Mouse (Mus musculus) hindbrain, embryonic 11.5 days (tissue): ENCODE measurements around the gene Aida. TPM values are rescaled to one million over a fixed set of nuclear protein-coding genes. Genes with fewer than 3 reads are reported as not detected.
"Not testable (repeated sequence)": the region's sequence is repeated elsewhere in the genome, so short reads cannot be mapped to it uniquely, and the experiment has no call there.

Experiments used
- ATAC-seq: fragments of 200-750 bp; cut with Nextera tagmentation; 2 replicates; pipeline ENCODE4 v1.8.0; 2017; ENCODE audit warnings: mild to moderate bottlenecking, moderate TSS enrichment, moderate library complexity; ENCODE audit not compliant: low FRiP score
- DNase-seq: peaks from one replicate; pipeline ENCODE4 v3.0.0-alpha.2; 2015; ENCODE audit warnings: low spot score
- H3K27ac ChIP-seq: fragments of 300-500 bp; sonication (generic); 2 replicates; pipeline ENCODE4 v1.5.1; 2014; ENCODE audit warnings: mild to moderate bottlenecking, low read depth, low read length
- H3K27me3 ChIP-seq: fragments of 300-500 bp; sonication (generic); 2 replicates; pipeline ENCODE4 v1.6.1; 2014; ENCODE audit warnings: mild to moderate bottlenecking, low read length, moderate library complexity, mixed read lengths; ENCODE audit not compliant: control insufficient read depth, insufficient read depth
- H3K36me3 ChIP-seq: fragments of 300-500 bp; sonication (generic); 2 replicates; pipeline ENCODE4 v1.6.1; 2014; ENCODE audit warnings: mild to moderate bottlenecking, low read length, moderate library complexity, mixed read lengths; ENCODE audit not compliant: control insufficient read depth, insufficient read depth
- H3K4me1 ChIP-seq: fragments of 300-500 bp; sonication (generic); replicated peaks from 2 replicates; pipeline ENCODE4 v1.6.1; 2014; ENCODE audit warnings: low read length, mixed read lengths; ENCODE audit not compliant: control insufficient read depth, insufficient read depth
- H3K4me2 ChIP-seq: fragments of 300-500 bp; sonication (generic); replicated peaks from 2 replicates; pipeline ENCODE4 v1.6.1; 2014; ENCODE audit warnings: mild to moderate bottlenecking, low read depth, low read length
- H3K4me3 ChIP-seq: fragments of 300-500 bp; sonication (generic); 2 replicates; pipeline ENCODE4 v1.5.1; 2014; ENCODE audit warnings: low read depth, low read length
- H3K9ac ChIP-seq: fragments of 300-500 bp; sonication (generic); 2 replicates; pipeline ENCODE4 v1.6.1; 2014; ENCODE audit warnings: low read depth, low read length
- H3K9me3 ChIP-seq: fragments of 300-500 bp; sonication (generic); 2 replicates; pipeline ENCODE4 v1.6.1; 2016; ENCODE audit warnings: low read length; ENCODE audit not compliant: control insufficient read depth
- WGBS: fragments of 180-500 bp; shearing (Covaris S2); extraction: QIAGEN DNeasy Blood & Tissue Kit; methylation state at CpG from one replicate; pipeline ENCODE4 v1.1.7; 2014; 5-methylcytosine and 5-hydroxymethylcytosine counted together
- polyA plus RNA-seq: library from polyadenylated mRNA; unstranded; fragments of >200 nt; fragmentation: Nextera tagmentation; extraction: Ambion mirVana; gene quantifications from 2 replicates; pipeline ENCODE4 v1.2.1, GENCODE M21; 2014

The Aida gene
- polyA plus RNA-seq, 1 experiment from 2014 or later = 40.9 TPM

DNA sequence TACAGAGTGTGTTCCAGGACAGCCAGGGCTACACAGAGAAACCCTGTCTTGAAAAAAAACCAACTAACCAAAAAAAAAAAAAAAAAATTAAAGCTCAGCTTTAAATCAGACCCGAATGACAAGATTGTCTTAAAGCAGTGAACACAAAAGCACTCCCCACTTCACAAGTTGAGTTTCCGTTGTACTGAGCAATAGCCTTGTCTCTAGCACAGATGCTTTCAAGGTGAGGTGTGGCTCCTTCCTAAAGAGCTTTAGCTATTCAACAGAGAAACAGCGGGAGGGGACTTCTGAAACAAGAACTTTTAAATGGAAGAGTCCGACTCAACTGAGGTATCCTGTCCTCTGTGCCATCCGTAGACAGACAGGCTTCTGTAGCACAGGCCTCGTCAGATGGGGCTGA lies 28.0 kb downstream of the Aida start:
- Histone ChIP-seq H3K27me3 (no peaks in the 10 kb centered on the region), H3K9me3 (no peaks in the 10 kb centered on the region), H3K27ac (no peak overlapping the region), H3K36me3 (peaks cover 12% of the 10 kb centered on the region), H3K9ac (no peak overlapping the region), H3K4me2 (no peak overlapping the region), H3K4me3 (no peak overlapping the region), H3K4me1 (no peaks in the 10 kb centered on the region)
- no peak for ATAC-seq
- no peak for DNase-seq
- 93% methylated on average over 6 of the region's 6 CpGs for whole genome bisulfite sequencing

DNA sequence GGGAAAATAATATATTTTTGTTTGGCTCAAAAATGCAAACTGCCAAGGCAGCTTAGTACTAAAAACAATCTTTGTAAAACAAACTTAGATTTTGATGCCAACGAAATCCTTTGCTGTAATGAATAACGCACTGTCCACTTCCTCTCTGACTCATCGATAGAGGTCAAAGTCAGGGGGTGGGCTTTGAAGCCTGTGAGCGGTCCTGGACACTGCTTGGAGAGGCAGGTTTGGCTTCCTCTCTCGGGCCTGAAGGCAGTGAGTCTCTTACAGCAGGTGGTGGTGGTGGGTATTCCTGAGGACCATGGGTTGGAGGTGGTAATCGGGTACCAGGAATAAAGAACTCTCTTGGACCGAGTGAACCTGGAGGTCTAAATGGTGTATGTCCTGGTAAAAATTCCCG lies 30.8 kb downstream of the Aida start:
- Histone ChIP-seq H3K4me1 (no peaks in the 10 kb centered on the region), H3K4me3 (no peak overlapping the region), H3K27ac (no peak overlapping the region), H3K9ac (no peak overlapping the region), H3K36me3 (peaks cover 28% of the 10 kb centered on the region), H3K9me3 (no peaks in the 10 kb centered on the region), H3K27me3 (no peaks in the 10 kb centered on the region), H3K4me2 (no peak overlapping the region)
- ATAC-seq = no peak
- 90% methylated on average over 8 of the region's 8 CpGs for WGBS
- DNase-seq = no peak

DNA sequence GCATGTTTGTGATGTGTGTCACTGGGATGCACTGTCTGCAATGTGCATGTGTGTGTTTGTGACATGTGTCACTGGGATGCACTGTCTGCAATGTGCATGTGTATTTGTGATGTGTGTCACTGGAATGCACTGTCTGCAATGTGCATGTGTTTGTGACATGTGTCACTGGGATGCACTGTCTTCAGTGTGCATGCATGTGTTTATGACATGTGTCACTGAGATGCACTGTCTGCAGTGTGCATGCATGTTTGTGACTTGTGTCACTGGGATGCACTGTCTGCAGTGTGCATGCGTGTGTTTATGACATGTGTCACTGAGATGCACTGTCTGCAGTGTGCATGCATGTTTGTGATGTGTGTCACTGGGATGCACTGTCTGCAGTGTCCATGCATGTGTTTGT lies 46.5 kb downstream of the Aida start:
- H3K4me2 ChIP-seq, ATAC-seq, H3K9me3 ChIP-seq, H3K36me3 ChIP-seq, H3K27me3 ChIP-seq, H3K4me3 ChIP-seq, H3K4me1 ChIP-seq, H3K27ac ChIP-seq, H3K9ac ChIP-seq, DNase-seq: not testable (repeated sequence)
- 100% methylated on average over 1 of the region's 1 CpGs for WGBS

DNA sequence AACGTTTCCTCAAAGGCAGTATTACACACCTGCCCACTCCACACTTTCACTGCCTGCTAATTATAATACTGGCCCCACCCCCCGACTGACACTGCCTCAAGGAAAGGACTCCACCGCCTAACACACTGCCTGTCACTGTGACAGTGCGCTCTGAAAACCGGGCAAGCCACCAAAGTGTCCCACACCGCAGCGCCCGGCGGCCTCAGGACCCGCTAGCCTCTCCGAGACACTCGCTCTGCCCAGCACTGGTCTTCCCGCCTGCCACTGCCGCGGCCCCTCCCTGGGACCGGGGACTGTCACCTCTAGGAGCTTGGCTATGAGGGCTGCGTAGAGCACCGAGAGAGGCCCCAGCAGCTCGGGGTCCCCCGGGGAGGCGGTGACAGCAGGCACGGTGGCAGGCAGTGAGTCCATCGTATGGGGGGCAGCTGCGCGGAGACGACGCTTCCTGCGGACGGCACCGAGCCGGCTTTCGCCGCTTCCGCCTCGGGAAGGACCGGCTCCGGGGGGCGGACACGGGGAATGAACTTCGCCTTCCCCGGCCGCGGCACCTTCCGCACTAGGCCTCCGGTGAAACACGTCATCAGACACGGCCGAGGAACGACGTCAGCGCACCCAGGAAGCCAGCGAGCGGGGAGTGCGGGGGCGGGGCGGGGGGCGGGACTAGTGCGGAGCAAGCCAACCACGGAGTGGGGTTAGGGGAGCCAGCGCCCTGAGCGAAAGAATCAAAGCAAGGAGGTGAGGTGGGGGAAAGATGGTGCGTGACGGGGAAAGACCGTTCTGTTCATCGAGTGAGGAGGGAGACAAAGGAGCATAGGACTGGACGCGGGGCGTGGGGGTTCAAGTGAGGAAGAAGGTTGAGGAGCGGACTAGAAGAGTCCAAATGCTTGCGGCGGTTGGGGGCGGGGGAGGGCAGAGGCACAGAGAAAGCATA lies 48.8 kb downstream of the Aida start:
- Histone ChIP-seq H3K27me3 (no peaks in the 10 kb centered on the region), H3K27ac (peak overlapping the region; percentile 82), H3K4me2 (peak overlapping the region; percentile 86), H3K9me3 (no peaks in the 10 kb centered on the region), H3K36me3 (no peaks in the 10 kb centered on the region), H3K9ac (peak overlapping the region; percentile 87), H3K4me1 (0 out of 2 replicates have a peak, but pooled peaks cover 2% of the 10 kb centered on the region), H3K4me3 (peak overlapping the region; percentile 91)
- 1% methylated on average over 67 of the region's 72 CpGs for WGBS
- peak; percentile 86 for DNase-seq
- ATAC-seq = peak; percentile 98

DNA sequence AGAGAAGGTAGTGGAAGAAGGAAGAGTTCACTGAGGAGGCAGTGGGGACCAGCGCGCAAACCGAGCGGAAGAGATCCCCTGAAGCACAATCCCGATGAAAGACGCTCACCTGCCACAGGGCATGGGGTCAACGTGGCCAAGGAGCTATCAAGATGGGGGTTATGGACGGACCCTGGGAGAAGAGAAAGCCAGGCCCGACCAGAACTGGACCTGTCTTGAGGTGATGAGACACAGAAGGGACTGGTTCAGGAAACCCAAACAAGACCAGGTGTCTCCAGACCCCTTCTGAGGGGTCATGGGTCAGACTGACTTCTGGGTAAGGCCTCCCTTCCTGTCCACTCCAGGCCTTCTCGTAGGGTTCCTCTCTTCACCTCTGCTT lies 49.4 kb downstream of the Aida start:
- DNase-seq = no peak
- Histone ChIP-seq H3K27me3 (no peaks in the 10 kb centered on the region), H3K4me1 (0 out of 2 replicates have a peak, but pooled peaks cover 2% of the 10 kb centered on the region), H3K27ac (peak overlapping the region; percentile 82; the same call in 1 of the 2 replicates), H3K4me3 (peak overlapping the region; percentile 91), H3K4me2 (peak overlapping the region; percentile 86), H3K9me3 (no peaks in the 10 kb centered on the region), H3K36me3 (no peaks in the 10 kb centered on the region), H3K9ac (peak overlapping the region; percentile 87)
- ATAC-seq = no peak; the same call in 1 of the 2 replicates
- WGBS = 12% methylated on average over 10 of the region's 10 CpGs

DNA sequence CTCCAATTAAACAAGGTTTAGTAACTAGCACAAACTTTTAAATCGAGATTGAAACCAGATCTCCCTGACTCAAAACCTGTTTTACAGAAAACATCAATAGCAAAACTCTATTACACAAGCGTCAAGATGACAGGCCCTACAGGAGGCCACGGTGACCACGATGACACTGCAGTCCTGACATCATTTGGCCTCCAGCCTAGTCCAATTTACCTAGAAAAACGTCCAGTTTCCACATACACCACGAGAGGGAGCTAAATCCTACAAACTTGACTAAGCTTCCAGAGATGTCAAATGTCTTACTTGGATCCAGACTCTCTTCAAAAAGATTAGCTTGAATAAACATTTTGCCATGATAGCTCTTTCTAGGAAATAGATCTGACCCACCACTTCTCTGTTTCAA lies 53.5 kb downstream of the Aida start:
- Histone ChIP-seq H3K4me2 (no peak overlapping the region), H3K9ac (no peak overlapping the region), H3K9me3 (no peaks in the 10 kb centered on the region), H3K27me3 (no peaks in the 10 kb centered on the region), H3K36me3 (0 out of 2 replicates have a peak, but pooled peaks cover 4% of the 10 kb centered on the region), H3K4me1 (no peaks in the 10 kb centered on the region), H3K4me3 (no peak overlapping the region), H3K27ac (no peak overlapping the region)
- DNase-seq (peak; percentile 76), ATAC-seq (no peak)
- 35% methylated on average over 6 of the region's 6 CpGs for WGBS

DNA sequence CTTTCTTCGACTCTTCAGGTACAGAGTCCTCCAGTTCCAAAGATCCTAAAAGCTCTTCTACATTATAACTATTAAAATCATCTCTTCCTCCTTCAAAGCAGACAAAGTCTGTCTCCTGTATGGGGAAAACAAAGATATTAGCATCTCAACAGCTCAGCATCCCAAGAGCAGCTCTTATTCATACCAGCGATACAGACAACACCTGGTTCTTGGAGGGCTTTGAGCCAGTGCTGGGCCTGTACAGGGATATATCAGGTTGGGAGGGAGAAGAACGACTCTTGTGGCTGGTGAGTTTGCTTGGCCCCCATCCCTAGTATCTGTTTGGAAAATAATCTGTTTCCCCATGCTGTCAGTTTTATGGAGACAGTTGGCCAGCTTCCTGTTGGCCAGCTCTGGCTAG lies 62.5 kb downstream of the Aida start:
- Histone ChIP-seq H3K4me3 (no peak overlapping the region), H3K4me2 (no peak overlapping the region), H3K27ac (no peak overlapping the region), H3K36me3 (peaks cover 10% of the 10 kb centered on the region; the same call in 1 of the 2 replicates), H3K4me1 (no peaks in the 10 kb centered on the region), H3K27me3 (no peaks in the 10 kb centered on the region), H3K9ac (no peak overlapping the region), H3K9me3 (no peaks in the 10 kb centered on the region)
- DNase-seq (no peak), ATAC-seq (no peak)
- WGBS = 89% methylated on average over 3 of the region's 3 CpGs

DNA sequence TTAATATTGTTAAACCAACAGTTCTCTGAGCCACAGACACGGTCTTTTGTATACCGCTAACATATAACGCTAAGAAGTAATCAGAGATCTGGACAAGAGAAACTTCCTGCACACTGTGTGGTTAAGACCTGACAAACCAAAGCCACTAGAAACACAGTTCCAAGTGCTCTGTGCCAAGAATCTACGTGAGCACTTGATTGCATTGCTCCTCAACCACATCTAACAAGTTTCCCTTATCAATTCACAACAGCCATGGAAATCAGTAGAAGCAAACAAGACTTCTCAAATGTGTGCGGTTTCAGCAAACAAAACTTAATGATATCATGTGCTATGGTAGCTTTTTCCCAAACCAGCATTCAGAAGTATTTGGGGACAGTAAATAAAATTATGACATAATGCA lies 65.9 kb downstream of the Aida start:
- ATAC-seq (no peak), DNase-seq (no peak)
- Histone ChIP-seq H3K9me3 (no peaks in the 10 kb centered on the region), H3K4me2 (no peak overlapping the region), H3K36me3 (peaks cover 7% of the 10 kb centered on the region; the same call in 1 of the 2 replicates), H3K27ac (no peak overlapping the region), H3K9ac (no peak overlapping the region), H3K4me1 (no peaks in the 10 kb centered on the region), H3K27me3 (no peaks in the 10 kb centered on the region), H3K4me3 (no peak overlapping the region)
- 93% methylated on average over 5 of the region's 5 CpGs for WGBS
